Mouse (Mus musculus) cerebellum, adult 18-20 months (tissue): ENCODE data around the gene Slc9a3.

Source experiments
- DNase-seq, 2 experiments: peaks; one replicate each; pipeline ENCODE4 v3.0.0; 2021

The Slc9a3 gene

GRCm38 (mm10) chr13:74145983-74146622, 24.8 kb downstream of the Slc9a3 start:
- DNase-seq = peak; percentile 68 to 69

DNA sequence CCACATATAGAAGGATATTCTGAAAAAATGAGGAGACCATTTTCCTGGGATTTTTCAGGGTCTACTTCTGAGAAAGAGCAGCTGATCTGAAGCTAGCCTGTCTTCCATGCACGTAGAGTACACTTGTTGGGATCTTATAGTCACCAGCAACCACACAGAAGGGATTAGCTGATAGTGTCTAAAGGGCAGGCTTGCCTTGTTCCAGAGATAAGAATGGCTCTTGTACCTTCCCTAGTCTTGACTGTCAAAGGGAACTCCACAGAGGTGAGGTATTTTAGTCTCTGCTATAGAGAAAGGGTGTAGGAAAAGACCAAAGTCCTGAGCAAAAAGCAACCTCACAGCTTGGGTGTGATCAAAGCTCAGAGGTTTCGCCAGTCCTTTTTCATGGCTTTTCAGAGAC, 26.1 kb downstream of the Slc9a3 start:
- DNase-seq = no peak

GRCm38 (mm10) chr13:74166348-74167056, 45.2 kb downstream of the Slc9a3 start:
- DNase-seq = peak; percentile 27 to 32

DNA sequence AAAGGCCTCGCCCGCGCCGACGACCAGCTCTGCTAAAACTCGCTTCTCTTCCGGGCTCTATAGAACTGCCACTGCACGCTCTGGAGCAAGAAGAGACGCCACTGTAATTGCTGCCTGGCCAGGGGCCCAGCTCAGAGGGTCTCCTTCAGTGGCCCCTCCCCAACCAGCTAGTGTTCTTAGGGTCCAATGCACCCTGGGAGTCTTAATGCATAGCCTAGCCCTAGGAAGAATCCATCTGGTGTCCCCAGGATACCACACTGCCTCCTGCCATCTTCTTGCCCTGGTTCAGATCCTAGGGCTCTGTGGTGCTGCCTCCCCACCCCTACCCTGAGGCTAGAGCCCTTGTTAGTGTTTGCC, 45.8 kb downstream of the Slc9a3 start:
- DNase-seq = no peak

- DNase-seq = no peak
These were observed 46.2 kb downstream of the Slc9a3 start for GRCm38 (mm10) chr13:74167492-74167891.

DNA sequence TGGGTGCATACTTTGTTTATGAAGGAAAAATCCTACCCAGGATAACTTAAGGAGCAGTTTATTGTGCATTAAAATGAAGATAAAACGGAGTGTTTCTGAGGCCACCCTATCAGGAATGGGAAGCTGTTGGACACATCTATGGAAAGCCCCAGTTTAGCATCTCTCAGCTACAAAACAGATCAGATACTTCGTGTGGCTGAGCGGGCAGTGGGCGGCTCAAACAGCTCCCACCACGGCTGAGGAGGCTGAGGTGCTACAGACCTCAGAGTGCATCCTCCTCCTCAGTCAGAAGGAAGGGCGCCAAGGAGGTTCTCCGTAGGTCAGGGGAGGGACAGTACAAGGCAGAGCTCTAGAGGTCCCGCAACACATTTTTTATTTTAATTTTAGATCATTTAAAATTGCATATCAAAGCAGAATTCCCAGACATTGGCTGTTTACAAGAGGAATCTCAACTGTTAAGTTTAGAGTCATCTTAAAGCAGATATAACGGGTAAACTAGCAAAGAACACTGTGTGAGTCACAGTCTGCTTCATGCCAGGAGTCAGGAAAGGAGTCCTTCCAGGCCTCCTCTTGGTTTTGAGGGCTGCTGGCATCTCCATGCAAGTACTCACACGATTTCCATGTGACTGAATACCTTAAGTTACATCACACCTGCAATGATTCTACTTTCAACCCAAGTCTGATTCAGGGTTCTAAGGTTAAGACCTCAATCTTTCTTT, 48.3 kb downstream of the Slc9a3 start:
- no peak for DNase-seq

- DNase-seq = no peak
These were observed 50.8 kb downstream of the Slc9a3 start for GRCm38 (mm10) chr13:74172036-74172435.

GRCm38 (mm10) chr13:74183011-74183695, 61.9 kb downstream of the Slc9a3 start:
- no peak for DNase-seq

DNA sequence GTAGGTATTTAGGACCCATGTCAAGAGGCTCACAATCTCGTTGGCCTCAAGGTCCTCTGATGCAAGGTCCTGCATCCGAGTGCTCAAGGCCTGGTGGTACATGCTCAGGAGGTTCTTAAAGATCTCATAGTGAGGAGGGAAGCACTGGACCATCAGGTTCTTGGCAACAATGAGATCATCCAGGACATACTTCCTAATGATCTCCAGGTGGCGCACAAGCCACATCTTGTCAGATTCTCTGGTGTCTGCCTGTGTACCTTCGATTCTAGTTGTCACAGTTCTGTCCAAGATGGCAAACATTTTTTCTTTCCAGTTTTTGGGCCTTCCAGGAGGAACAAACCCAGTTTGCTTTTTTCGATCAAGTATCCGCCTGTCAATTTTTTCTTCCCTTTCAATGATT, 71.4 kb downstream of the Slc9a3 start:
- no peak for DNase-seq

DNA sequence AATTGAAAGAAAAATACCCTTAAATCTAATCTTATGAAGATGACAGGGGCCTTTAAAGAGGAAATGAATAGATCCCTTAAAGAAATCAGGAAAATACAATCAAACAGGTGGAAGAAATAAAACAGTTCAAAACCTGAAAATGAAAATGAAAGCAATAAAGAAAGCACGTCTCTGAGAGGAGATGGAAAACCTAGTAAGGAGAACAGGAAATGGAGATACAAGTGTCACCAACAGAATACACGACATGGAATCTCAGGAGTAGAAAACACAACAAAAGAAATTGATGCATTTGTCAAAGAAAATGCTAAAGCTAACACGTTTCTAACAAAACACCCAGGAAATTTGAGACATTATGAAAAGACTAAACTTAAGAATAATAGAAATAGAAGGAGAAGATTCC, 75.2 kb downstream of the Slc9a3 start:
- DNase-seq = no peak

- peak; percentile 91 to 92 for DNase-seq
These were observed 87.2 kb downstream of the Slc9a3 start, which contains the start of gene Exoc3 for GRCm38 (mm10) chr13:74208317-74208985. Gene Exoc3 (minus strand): TSS chr13:74208732.

DNA sequence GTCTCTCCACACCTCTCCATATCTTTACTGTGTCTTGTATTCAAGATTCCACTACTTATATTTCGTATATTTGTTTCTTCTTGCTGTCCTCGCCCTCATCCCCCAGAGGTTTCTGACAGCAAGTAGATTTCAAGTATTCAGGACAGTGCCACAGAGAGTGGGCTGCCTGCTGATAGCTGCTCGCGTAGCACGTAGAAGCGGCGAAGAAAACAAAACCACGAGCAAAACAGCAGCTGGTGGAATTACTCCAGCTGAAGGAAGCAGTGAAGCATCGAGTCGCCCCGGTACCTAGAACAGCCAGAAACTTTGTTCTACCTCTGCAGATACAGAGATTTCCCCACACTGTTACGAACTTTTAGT, 87.7 kb downstream of the Slc9a3 start:
- DNase-seq = peak in 1 of 2 experiments; percentile 29

DNA sequence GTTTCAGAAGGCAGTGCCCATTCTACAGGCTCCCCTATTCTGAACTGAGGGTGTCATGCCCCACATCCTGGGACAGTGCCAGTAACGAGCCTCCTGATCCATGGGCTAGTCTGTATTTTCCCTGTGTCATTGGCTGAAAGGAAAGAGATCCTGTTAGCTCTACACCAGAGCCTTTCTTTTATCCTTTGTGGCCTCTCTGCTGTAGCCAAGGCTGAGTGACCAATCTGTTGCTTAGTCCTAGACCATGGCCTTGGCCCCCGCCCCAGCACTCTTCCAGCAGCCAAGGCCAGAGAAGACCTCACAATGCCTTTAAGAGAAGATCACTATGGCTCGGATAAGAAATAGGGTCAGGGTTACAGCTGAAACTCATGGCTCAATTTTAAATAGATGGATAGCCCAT, 97.2 kb downstream of the Slc9a3 start:
- DNase-seq = no peak
